Mouse (Mus musculus): ENCODE measurements around the gene Meis2. TPM values are rescaled to one million over a fixed set of nuclear protein-coding genes. Genes with fewer than 3 reads are reported as not detected.

Meis2 gene
- polyA plus RNA-seq (2012; rRNA removed), result 40.7 and 60.6 TPM in 2 replicates

GRCm38 (mm10) chr2:116065570-116066005, at the start of gene Meis2:
Gene Meis2, minus strand, starts transcription at chr2:116065839.
- peak; percentile 81 for DNase-seq (ENCODE audit: low spot score)

- DNase-seq (ENCODE audit: low spot score), result no peak
These were observed 40.6 kb upstream of the Meis2 start for GRCm38 (mm10) chr2:116106194-116106593.

DNA sequence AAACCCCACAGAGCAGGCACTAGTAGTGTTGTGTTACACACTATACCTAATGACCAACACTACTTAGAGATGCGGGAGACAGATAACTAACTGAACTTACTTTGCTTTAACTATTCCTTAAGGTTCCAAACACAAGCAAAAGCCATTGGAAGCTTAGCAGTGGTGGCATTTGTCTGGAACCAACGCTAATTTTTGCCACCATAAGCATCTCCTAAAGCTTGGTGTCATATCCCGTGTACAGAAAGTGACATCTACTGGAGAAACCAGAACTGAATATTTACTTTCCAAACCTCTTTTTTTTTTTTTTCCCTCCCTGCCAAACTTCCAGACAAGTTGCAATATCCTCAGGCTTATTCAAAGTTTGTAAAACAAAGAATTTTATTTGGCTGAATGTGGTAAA, 39.5 kb upstream of the Meis2 start:
- DNase-seq (ENCODE audit: low spot score), result no peak

DNA sequence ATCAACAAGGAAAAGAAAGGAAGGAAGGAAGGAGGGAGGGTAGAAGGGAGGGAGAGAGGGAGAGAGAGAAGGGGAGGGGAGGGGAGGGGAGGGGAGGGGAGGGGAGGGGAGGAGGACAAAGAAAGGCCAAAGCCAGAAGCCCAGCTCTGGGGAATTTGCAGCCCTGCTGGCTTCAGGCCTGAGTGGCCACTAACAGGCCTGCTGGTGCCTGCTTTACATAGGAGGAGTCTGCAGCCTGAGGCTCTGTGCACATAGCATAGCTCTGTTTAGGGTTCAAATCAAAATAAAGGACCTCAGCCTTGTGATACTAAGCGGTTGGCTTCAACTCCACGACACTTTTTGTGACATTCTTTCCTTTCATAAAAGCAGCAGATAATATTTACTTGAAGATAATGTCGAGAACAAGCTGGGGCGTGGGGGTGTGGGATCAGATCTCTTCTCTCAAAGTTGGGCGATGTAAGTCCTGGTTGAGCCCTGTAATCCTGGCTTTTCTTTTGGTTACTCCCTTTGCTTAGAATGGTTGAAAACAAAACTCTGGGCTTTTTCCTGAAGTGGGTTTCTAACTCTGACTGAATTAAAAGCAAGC, 37.9 kb upstream of the Meis2 start:
- no peak for DNase-seq (ENCODE audit: low spot score)

DNA sequence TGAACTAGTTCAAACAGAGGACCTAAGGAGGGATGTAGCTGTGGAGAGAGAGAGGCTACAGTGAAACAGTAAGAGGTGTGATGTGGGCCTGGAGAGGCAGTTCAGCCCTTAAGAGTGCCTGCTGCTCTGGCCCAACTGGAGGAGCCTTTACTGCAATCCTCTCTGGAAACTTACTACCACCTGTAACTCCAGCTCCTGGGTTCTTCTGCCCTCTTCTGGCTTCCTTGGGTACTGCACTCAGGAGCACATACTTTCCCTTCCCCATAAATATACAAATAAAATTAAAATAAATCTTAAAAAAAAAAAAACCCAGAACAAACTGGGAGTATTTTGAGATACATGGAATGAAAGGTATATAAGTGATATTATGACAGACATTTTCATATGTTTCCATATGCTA, 35.6 kb upstream of the Meis2 start:
- no peak for DNase-seq (ENCODE audit: low spot score)

GRCm38 (mm10) chr2:116080961-116081360, 15.3 kb upstream of the Meis2 start:
- no peak for DNase-seq (ENCODE audit: low spot score)

- no peak for DNase-seq (ENCODE audit: low spot score)
These were observed 13.2 kb upstream of the Meis2 start for GRCm38 (mm10) chr2:116078841-116079240.

- DNase-seq (ENCODE audit: low spot score), result no peak
These were observed 12.1 kb upstream of the Meis2 start for GRCm38 (mm10) chr2:116077716-116078115.

- no peak for DNase-seq (ENCODE audit: low spot score)
These were observed 11.3 kb upstream of the Meis2 start for GRCm38 (mm10) chr2:116076752-116077480.

- peak; percentile 45 for DNase-seq (ENCODE audit: low spot score)
These were observed 10.3 kb upstream of the Meis2 start for GRCm38 (mm10) chr2:116075902-116076301.

- no peak for DNase-seq (ENCODE audit: low spot score)
These were observed 9.8 kb upstream of the Meis2 start for GRCm38 (mm10) chr2:116075477-116075876.

GRCm38 (mm10) chr2:116074726-116075440, 9.2 kb upstream of the Meis2 start:
- no peak for DNase-seq (ENCODE audit: low spot score)

GRCm38 (mm10) chr2:116074061-116074460, 8.4 kb upstream of the Meis2 start:
- no peak for DNase-seq (ENCODE audit: low spot score)

DNA sequence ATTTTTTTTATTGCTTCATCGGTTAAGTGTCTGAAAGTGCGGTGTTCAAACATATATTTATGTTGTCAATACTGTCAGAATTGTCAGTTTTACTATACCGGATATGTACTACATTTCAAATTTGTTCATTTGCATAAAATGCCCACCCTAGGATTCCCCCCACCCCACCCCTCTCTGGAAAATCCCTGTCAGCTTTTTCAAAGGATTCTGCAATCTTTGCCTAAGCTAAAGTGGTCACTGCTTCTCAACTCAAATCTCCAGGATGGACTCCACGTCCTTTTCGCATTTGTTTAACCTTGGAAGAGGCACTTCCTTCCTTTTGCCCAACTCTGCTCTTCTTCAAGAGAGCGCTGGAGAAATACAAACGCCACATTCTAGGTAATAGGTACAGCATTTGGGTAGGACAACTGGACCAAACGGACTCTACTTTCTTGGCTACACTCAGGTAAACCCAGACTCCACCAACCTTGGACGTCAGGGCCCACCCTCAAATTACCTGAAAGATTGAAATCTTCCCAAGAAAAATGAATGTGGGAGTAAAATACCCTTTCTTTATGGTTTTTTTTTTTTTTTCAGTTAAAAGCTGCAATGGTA, 7.8 kb upstream of the Meis2 start:
- DNase-seq (ENCODE audit: low spot score), result no peak

- DNase-seq (ENCODE audit: low spot score), result no peak
These were observed 7.1 kb upstream of the Meis2 start for GRCm38 (mm10) chr2:116072706-116073105.

GRCm38 (mm10) chr2:116072321-116072640, 6.6 kb upstream of the Meis2 start:
- DNase-seq (ENCODE audit: low spot score), result no peak

- no peak for DNase-seq (ENCODE audit: low spot score)
These were observed 6.1 kb upstream of the Meis2 start for GRCm38 (mm10) chr2:116071571-116072320.

DNA sequence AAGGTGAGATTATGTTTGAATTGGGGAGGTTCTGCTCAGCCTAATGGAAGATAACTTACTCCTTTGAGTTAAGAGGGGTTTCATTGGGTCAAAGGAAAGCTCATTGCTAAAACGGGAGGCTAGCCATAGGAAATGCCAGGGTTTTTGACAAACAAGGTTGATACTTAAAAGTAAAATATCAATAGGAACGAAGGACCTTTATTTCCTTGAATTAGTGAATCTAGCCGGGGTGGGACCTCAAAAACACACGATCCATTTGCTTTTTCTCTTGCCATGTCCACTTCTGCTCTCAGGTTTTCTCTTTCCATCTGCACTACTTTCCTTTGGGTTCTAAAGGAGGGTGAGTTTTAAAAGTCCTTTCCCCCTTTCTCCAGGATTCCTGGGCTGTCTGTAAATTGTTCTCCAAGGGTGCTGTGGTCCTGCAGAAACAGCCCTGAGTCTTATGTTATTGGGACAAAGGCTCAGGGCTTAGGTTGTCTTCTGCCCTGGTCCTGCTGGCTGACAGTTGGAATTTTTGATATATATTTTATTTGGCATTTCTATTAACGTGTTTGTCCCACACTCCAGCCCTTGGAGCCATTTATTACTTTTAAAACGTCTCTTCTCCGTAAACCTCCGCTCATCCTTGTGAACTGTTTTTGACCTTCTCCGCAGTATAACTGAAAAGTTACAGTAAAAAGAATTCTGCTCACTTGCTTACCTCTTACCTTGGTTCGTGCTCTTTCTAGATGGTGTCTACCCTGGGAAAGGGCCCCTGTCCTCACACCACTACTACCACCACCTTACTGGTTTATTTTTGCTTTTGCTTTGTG, 5.2 kb upstream of the Meis2 start:
- DNase-seq (ENCODE audit: low spot score), result no peak

DNA sequence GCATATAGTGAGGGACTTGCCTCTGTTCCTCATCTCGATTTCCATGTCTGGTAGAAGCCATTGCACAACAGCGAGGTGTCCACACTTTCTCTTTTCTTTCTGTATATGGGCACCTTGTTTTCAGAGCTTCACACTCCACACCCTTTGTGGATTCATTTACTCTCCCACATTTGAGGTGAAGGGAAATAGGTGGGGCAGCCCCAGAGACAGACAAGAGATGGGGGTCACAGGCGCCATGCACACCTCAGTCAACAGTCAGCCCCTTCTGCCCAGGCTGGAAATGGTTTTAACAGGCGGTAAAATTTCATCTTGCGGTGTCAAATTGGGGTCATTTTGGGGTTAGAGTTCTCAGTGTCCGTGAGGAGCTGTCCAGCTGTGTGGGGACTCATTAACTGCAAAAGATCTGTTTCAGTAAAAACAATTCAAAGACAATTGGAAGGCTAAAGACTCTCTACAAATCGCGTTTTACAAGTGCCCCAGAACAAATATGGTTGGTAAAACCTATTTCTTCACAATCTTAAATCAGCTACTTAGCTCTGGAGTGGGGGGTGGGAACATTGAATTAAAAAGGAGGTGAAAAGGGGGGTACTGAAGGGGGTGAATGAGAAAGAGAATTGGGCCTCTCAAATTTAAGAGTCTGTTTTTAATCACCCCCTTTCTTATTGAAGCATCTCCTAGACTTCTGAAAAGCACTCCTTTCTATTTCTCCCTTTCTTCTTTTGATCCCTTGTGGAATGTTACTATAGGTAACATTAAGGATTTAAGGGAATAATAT, 4.0 kb upstream of the Meis2 start:
- no peak for DNase-seq (ENCODE audit: low spot score)

- DNase-seq (ENCODE audit: low spot score), result no peak
These were observed 3.3 kb upstream of the Meis2 start for GRCm38 (mm10) chr2:116068901-116069300.
